Mouse (Mus musculus) urinary bladder, postnatal 36 days (tissue): ENCODE data around the gene Ubfd1.
"Not testable (repeated sequence)": the region's sequence is repeated elsewhere in the genome, so short reads cannot be mapped to it uniquely, and the experiment has no call there.

Experiments used
- DNase-seq, 2 experiments: peaks; one replicate each; pipeline ENCODE4 v3.0.0; 2022; ENCODE audit warnings: low spot score in 2 of 2, mixed read lengths in 1 of 2

Ubfd1 gene

DNA sequence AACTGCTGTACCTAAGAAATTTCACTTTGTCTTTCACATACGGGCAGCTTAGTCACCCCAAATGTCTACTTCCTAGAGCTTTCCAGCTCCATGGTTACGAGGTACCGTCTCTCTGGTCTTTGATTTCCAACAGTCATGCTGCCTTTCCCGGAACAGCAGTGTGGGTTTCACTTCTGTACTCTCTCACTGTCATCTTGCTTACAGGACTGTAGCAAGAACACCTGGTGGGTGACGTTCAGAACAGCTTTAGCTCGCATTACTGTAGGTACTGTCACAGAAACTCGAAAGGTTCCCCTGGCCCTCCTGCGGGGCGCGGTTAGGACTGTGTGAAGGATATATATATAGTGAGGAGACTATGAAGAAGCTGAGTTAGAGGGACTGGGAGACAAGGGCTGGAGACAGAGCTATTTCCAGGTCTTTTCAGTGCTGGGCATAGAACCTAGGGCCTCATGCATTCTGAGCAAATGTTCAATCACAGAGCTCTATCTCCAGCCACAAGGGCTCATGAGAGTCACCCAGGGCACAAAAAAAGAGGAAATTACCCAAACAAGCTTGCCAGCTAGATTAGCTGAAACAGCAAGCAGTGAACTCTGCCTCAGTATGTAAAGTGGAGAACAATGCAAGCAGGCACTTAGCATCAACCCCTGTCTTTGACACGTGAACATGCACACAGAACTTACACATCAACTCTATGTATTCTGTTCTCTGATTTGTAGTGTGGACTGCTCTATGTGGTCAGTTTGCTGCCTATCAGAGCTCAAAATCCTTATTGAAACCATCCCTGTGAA lies 20.4 kb downstream of the Ubfd1 start:
- DNase-seq, result no peak

DNA sequence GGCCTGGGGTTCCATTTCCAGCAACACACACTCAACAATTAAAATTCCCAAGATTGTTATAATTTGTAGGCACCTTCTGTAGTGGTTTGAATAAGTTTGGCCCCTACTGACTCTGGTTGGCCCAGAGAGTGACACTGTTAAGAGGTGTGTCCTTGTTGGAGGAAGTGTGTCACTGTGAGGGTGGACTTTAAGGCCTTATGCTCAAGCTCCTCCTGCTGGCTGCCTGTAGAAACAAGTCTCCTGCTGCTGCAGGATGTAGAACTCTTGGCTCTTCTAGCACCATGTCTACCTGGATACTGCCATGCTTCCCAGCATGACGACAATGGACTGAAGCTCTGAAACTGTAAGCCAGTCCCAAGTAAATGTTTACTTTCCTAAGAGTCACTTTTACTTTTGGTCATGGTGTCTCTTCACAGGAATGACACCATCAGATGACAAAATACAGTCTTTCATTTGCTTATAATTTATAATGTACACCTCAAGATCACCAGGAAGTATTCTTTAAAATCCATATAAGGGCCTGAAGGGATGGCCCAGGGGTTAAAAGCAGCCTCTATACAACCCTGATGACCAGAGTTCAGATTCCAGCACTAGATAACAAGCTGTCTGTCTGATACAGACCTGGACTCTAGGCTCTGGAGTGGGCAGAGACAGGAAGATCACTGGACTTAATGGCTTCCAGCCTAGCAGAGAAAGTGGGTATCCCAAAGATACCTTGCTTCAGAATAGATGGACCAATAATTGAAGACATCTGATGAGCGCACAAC lies 27.8 kb downstream of the Ubfd1 start:
- no peak for DNase-seq

DNA sequence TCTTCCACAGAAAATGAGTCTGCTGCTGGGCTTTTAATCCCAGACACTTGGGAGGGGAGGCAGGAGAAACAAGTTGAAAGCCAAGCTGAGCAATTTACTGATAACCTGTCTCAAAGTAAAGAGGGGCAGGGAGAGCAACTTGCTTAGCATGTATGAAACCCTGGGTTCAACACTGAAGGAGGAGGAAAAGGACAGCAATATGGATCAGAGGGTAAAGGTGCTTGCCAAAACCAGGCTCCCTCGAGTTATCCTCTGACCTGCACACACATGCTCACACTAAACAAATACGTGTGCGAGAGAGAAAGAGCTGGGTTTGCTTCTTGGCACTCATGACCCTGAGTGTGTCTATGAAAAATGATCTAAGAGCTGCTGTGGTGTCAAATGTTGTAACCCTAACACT lies 31.0 kb downstream of the Ubfd1 start:
- DNase-seq, result no peak

DNA sequence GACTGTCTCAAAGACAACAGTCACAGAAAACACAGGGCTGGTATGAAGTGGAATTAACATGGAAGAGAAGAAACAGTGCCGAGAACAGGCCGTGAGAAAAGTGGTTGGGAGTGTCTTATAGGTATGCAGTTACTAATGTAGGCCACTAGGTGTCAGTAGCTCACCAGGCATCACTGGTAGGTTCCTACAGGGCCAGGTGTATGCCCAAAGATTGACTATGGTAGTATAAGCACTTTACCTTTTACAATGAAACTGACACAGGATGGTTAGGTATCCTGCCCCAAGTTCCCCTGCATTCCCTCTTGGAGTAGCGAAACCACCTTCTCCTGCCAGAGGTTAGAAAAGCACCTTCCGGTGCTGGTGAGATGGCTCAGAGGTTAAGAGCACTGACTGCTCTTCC lies 32.2 kb downstream of the Ubfd1 start:
- peak in 1 of 2 experiments; percentile 13 for DNase-seq

DNA sequence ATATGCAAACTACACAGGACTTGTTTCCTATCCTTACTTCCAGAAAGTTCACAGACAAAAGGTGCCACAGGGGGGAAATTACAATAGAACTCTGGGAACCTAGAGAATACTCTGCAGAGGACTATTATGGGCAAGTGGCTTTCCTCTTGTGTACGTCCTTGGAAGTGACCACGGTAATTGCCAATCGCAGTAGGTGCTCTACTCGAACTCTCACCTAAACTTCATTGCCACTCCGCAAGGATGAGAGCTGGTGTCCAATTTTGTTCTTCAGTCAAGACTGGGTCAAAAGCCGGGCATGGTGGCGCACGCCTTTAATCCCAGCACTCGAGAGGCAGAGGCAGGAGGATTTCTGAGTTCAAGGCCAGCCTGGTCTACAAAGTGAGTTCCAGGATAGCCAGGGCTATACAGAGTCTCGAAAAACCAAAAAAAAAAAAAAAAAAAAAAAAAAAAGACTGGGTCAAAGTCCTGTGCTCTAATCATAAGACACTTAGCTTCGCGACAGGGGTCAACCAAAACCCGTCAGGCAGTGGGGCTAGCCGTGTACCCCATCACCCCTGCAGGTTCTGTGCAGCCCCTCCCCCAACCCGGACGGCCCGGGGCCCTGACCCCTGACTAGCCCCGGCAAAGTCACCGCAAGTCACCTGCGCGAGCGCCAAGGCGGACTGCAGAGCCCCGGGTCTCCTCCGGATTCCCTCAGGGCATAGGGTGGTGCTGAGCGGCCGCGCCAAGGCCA lies 34.2 kb downstream of the Ubfd1 start:
- not testable (repeated sequence) for DNase-seq

DNA sequence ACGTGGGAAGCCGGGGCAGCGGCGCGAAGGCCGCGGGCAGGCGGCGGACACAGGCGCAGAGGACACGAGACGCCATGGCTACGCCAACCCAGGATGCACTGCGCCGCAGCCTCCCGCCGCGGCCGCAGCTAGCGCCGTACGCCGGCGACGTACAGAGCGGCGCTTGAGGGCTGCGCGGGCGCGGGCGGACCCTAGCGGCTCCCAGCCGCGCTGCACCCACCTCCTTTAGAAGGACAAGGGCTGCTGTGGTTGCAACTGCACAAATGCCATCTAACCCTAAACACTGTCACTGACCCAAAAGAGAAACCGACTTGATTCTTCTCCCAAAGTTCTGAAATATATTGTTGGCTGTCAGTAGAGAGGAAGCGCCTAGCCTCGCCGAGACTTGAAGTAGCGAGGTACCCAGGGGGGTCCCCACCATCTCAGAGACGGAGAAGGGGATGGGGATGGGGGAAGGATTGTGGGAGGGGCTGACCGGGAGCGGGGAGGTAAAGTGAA lies 34.8 kb downstream of the Ubfd1 start, which contains the start of gene Ndufab1:
Gene Ndufab1 (minus strand): TSS at position 140 of the 498 bp plus-strand sequence.
- peak; percentile 70 to 82 for DNase-seq

DNA sequence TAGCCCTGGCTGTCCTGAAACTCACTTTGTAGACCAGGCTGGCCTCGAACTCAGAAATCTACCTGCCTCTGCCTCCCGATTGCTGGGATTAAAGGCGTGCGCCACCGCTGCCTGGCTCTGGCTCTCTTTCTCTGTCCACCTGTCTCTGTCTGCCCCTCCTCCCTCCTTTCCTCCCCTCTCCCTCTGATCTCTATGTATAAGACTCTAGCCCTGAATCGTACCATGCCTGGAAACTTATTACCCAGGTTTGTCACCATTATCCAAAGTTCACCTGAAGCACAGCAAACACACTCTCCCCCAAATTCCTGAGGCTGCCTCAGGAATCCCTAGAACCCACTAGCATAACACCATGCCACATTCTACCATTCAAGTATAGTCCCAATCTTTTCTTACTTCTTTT lies 41.2 kb downstream of the Ubfd1 start:
- DNase-seq, result no peak

DNA sequence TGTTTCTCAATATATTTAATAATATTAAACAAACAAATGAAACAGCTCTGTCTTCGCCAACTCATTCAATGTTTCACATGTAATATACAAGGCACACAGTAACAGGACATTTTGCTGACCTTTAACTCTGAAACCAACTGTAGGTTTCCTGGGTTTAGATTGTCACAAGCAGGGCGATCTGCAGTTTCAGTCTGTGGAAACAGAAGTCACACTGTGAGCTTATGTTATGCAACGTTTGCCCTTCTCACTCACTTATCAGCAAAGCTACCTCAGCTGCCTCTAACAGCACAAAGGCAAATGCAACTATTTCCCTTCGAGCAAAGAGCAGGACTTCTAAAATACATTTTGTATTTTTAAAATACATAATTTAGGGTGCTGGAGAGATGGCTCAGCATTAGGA lies 56.5 kb downstream of the Ubfd1 start:
- DNase-seq, result no peak

DNA sequence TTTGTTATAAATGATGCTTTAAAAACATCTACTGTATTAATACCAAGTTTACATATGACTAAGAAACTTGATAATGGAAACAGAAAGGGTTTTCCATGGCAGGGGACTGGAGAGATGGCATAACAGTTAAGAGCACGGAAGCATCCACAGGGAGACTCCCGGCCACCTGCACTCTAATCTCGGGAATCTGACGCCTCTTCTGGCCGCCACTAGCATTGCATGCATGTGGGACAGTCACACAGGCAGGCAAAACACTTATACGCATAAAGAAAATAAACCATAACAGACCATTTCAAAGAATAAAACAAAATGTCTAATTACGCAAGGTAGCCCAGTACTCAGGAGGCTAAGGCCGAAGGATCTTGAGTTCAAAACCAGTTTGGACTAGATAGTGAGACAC lies 58.7 kb downstream of the Ubfd1 start:
- no peak for DNase-seq

DNA sequence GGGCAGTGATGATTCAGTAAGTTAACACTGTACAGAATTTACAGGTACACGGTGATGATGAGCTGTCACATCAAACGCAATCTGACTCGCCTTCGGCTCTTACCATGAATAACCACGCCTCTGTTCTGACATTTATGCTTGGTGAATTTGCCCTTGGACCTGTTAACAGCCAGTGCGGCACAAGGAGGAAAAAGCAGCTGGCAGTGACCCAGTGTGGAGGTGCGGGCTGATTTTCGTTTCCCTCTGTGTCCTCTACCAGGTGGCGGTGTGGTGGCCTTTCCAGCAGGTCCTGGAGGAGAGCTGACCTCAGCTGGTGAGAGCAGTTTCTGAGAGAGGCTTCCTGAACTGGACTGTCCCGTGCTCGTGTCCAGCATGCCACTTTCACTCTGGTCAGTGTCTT lies 60.0 kb downstream of the Ubfd1 start:
- DNase-seq, result no peak
